Mouse (Mus musculus): ENCODE data around the gene Hint1. TPM values are rescaled to one million over a fixed set of nuclear protein-coding genes. Genes with fewer than 3 reads are reported as not detected.

Hint1 gene
- total and polyA plus RNA-seq, 3 experiments, result 854 to 1,228 (median 1,034) TPM

- Histone ChIP-seq H3K4me1 (ENCODE audit: control insufficient read depth in 1 of 2, insufficient read depth in 2 of 2) (peaks cover 3 to 13% of the 10 kb centered on the region in 2 experiments), H3K36me3 (replicated peaks in 1 of 2; ENCODE audit: control insufficient read depth in 1 of 2, insufficient read depth in 1 of 2, low read length in 1 of 2) (peaks cover 0 to 5% of the 10 kb centered on the region in 2 experiments), H3K9me3 (replicated peaks; ENCODE audit: low read length) (no peaks in the 10 kb centered on the region), H3K27ac (ENCODE audit: insufficient read depth, low read depth) (no peak overlapping the region), H3K9ac (ENCODE audit: insufficient read depth, low read depth) (no peak overlapping the region), H3K79me2 (replicated peaks; ENCODE audit: control insufficient read depth, extremely low read depth, insufficient read depth, poor library complexity, severe bottlenecking) (no peaks in the 10 kb centered on the region), H3K27me3 (replicated peaks) (no peaks in the 10 kb centered on the region), H3K4me2 (ENCODE audit: insufficient read depth, low read depth, poor library complexity, severe bottlenecking) (no peak overlapping the region), H3K4me3 (replicated peaks in 1 of 3; ENCODE audit: low read depth in 2 of 3, low read length in 2 of 3, poor library complexity in 1 of 3) (no peak overlapping the region)
- TF ChIP-seq KAT2A (IDR thresholded peaks at IDR 0.05; ENCODE audit: insufficient replicate concordance, low read length) (no peak), ETS1 (conservative IDR thresholded peaks at IDR 0.05; ENCODE audit: low read depth, low read length) (no peak)
- in situ Hi-C loops (cut with MboI; ENCODE audit: low pct_ligation_motif_present, low pct_unique_long_range_greater_than_20kb, low sequenced_read_pairs) (loop anchor here (10.0 to 25.0 kb wide), 2 partner anchors 275 to 507 kb away; partner anchors contain the start of gene Slc36a3), dilution Hi-C loops (cut with MboI; ENCODE audit: extremely low pct_ligation_motif_present, extremely low pct_unique_long_range_greater_than_20kb, low sequenced_read_pairs) (no loop called here)
- DNase-seq (ENCODE audit: extremely low read depth), result no peak
Measured at GRCm38 (mm10) chr11:54879922-54880321, 13.7 kb downstream of the Hint1 start.

- Histone ChIP-seq H3K27me3 (replicated peaks) (no peaks in the 10 kb centered on the region), H3K9ac (ENCODE audit: insufficient read depth, low read depth) (no peak overlapping the region), H3K4me1 (ENCODE audit: control insufficient read depth in 1 of 2, insufficient read depth in 2 of 2) (peaks cover 3 to 16% of the 10 kb centered on the region in 2 experiments), H3K79me2 (replicated peaks; ENCODE audit: control insufficient read depth, extremely low read depth, insufficient read depth, poor library complexity, severe bottlenecking) (no peaks in the 10 kb centered on the region), H3K36me3 (replicated peaks in 1 of 2; ENCODE audit: control insufficient read depth in 1 of 2, insufficient read depth in 1 of 2, low read length in 1 of 2) (peaks cover 0 to 1% of the 10 kb centered on the region in 2 experiments), H3K9me3 (replicated peaks; ENCODE audit: low read length) (no peaks in the 10 kb centered on the region), H3K4me3 (replicated peaks in 1 of 3; ENCODE audit: low read depth in 2 of 3, low read length in 2 of 3, poor library complexity in 1 of 3) (no peak overlapping the region), H3K27ac (ENCODE audit: insufficient read depth, low read depth) (no peak overlapping the region), H3K4me2 (ENCODE audit: insufficient read depth, low read depth, poor library complexity, severe bottlenecking) (no peak overlapping the region)
- in situ Hi-C loops (cut with MboI; ENCODE audit: low pct_ligation_motif_present, low pct_unique_long_range_greater_than_20kb, low sequenced_read_pairs) (loop anchor here (10.0 to 25.0 kb wide), 2 partner anchors 274 to 506 kb away; partner anchors contain the start of gene Slc36a3), dilution Hi-C loops (cut with MboI; ENCODE audit: extremely low pct_ligation_motif_present, extremely low pct_unique_long_range_greater_than_20kb, low sequenced_read_pairs) (no loop called here)
- no peak for DNase-seq (ENCODE audit: extremely low read depth)
- no peak for TF ChIP-seq RAD21 (IDR thresholded peaks at IDR 0.05; ENCODE audit: low read depth, low read length)
- TF ChIP-seq IRF4 (IDR thresholded peaks at IDR 0.05; ENCODE audit: low read depth, low read length), result no peak
- TF ChIP-seq MEF2A (IDR thresholded peaks at IDR 0.05; ENCODE audit: borderline replicate concordance, low read depth, low read length), result no peak
- TF ChIP-seq USF2 (conservative IDR thresholded peaks at IDR 0.05; ENCODE audit: low read depth, low read length), result no peak
- TF ChIP-seq TBP (conservative IDR thresholded peaks at IDR 0.05; ENCODE audit: low read depth, low read length), result no peak
- no peak for TF ChIP-seq PAX5 (IDR thresholded peaks at IDR 0.05; ENCODE audit: low read length)
- TF ChIP-seq KAT2A (IDR thresholded peaks at IDR 0.05; ENCODE audit: insufficient replicate concordance, low read length), result no peak
- no peak for TF ChIP-seq UBTF (IDR thresholded peaks at IDR 0.05; ENCODE audit: low read depth, low read length)
- no peak for TF ChIP-seq HCFC1 (IDR thresholded peaks at IDR 0.05; ENCODE audit: low read depth, low read length)
- TF ChIP-seq MAZ (IDR thresholded peaks at IDR 0.05; ENCODE audit: low read depth, low read length), result no peak
- TF ChIP-seq ZC3H11A (IDR thresholded peaks at IDR 0.05; ENCODE audit: low read depth, low read length), result no peak
Measured at GRCm38 (mm10) chr11:54881051-54881474, 14.9 kb downstream of the Hint1 start.

- dilution Hi-C loops (cut with MboI; ENCODE audit: extremely low pct_ligation_motif_present, extremely low pct_unique_long_range_greater_than_20kb, low sequenced_read_pairs) (no loop called here), in situ Hi-C loops (cut with MboI; ENCODE audit: low pct_ligation_motif_present, low pct_unique_long_range_greater_than_20kb, low sequenced_read_pairs) (loop anchor here (10.0 to 25.0 kb wide), 2 partner anchors 272 to 505 kb away; partner anchors contain the start of gene Slc36a3)
- Histone ChIP-seq H3K9ac (ENCODE audit: insufficient read depth, low read depth) (no peak overlapping the region), H3K9me3 (replicated peaks; ENCODE audit: low read length) (no peaks in the 10 kb centered on the region), H3K27me3 (replicated peaks) (no peaks in the 10 kb centered on the region), H3K36me3 (replicated peaks in 1 of 2; ENCODE audit: control insufficient read depth in 1 of 2, insufficient read depth in 1 of 2, low read length in 1 of 2) (no peaks in the 10 kb centered on the region), H3K27ac (ENCODE audit: insufficient read depth, low read depth) (no peak overlapping the region), H3K4me2 (ENCODE audit: insufficient read depth, low read depth, poor library complexity, severe bottlenecking) (no peak overlapping the region), H3K79me2 (replicated peaks; ENCODE audit: control insufficient read depth, extremely low read depth, insufficient read depth, poor library complexity, severe bottlenecking) (no peaks in the 10 kb centered on the region), H3K4me1 (ENCODE audit: control insufficient read depth in 1 of 2, insufficient read depth in 2 of 2) (peaks cover 3 to 16% of the 10 kb centered on the region in 2 experiments), H3K4me3 (replicated peaks in 1 of 3; ENCODE audit: low read depth in 2 of 3, low read length in 2 of 3, poor library complexity in 1 of 3) (no peak overlapping the region)
- no peak for DNase-seq (ENCODE audit: extremely low read depth)
- TF ChIP-seq POLR2AphosphoS2 (IDR thresholded peaks at IDR 0.05; ENCODE audit: low read depth, low read length) (no peak), UBTF (IDR thresholded peaks at IDR 0.05; ENCODE audit: low read depth, low read length) (no peak), MAFK (IDR thresholded peaks at IDR 0.05; ENCODE audit: insufficient replicate concordance, low read length) (no peak), CTCF (conservative IDR thresholded peaks at IDR 0.05 in 1 of 2, IDR thresholded peaks at IDR 0.05 in 1 of 2; ENCODE audit: low read depth in 2 of 2, low read length in 2 of 2) (no peak), TCF12 (IDR thresholded peaks at IDR 0.05; ENCODE audit: low read depth, low read length) (no peak), EP300 (IDR thresholded peaks at IDR 0.05; ENCODE audit: low read length) (no peak), NELFE (IDR thresholded peaks at IDR 0.05; ENCODE audit: low read depth, low read length) (no peak), MAX (IDR thresholded peaks at IDR 0.05; ENCODE audit: low read length) (no peak), NRF1 (IDR thresholded peaks at IDR 0.05; ENCODE audit: low read depth, low read length) (no peak), JUND (conservative IDR thresholded peaks at IDR 0.05; ENCODE audit: low read depth, low read length) (no peak), ZNF384 (IDR thresholded peaks at IDR 0.05; ENCODE audit: low read depth, low read length) (no peak)
Measured at GRCm38 (mm10) chr11:54882671-54883070, 16.5 kb downstream of the Hint1 start.

Measured in CH12.LX (cell line).